Mouse (Mus musculus) frontal cortex, postnatal 14 days (tissue): ENCODE results near the gene Abcd3.
A peak's percentile ranks its signal among the peaks of the same experiment; 100 is the strongest.

Experiments used
- DNase-seq, 2 experiments: peaks; one replicate each; pipeline ENCODE4 v3.0.0; 2022; ENCODE audit warnings: low spot score in 2 of 2

Gene Abcd3

GRCm38 (mm10) chr3:121814877-121815548 is at the start of gene Abcd3:
Gene Abcd3 (minus strand): TSS chr3:121815302.
- peak; percentile 72 to 78 for DNase-seq

GRCm38 (mm10) chr3:121859142-121859541 is 44.0 kb upstream of the Abcd3 start:
- DNase-seq: no peak

DNA sequence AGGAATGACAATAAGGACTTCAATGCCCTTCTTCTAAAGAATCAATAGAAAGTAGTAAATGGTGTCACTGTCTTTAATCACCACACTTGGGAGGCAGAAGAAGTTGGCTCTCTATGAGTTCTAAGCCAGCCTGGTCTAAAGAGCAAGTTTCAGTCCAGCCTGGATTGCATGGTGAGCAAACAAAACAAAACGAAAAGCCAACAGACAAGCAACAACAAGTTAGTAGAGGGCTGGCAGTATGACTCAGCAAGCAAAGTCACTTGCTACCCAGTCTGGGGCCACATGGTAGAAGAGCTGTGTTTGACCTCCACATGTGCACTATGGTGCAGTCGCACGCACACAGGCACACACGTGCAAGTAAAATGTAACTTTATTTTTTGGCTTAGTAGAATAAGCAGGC is 41.0 kb upstream of the Abcd3 start:
- DNase-seq: no peak

DNA sequence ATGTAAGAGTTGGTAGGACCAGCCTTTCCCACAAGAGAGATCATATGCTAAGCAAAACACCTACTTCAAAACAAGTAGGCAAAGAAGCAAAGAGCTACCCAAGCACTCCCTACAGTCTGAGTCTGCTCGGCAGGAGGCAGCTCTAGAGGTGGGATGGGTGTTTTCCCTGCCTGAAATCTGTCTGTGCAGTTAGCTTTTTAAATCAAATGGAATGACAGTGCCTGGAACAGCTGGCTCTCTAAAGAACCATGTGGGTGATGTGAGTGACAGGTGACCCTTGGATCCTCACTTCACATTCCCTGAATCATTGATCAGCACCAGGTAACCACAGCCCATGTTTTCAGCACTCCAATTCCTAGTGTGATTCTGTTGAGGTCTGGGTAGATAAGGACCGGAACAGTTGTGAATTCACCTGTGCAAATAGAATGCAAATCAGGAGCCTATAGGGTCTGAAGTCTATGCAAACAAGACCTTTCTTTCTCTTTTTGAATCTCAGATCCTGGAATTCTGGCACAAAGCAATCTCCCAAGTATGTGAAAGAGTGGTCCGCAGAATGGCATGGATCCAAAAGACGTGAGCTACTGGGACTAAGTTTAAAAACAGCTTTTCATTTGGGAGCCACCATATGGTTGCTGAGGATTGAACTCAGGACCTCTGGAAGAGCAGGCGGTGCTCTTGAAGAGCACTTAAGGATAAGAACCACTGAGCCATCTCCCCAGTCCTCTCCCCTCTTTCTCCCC is 38.8 kb upstream of the Abcd3 start:
- DNase-seq: no peak

DNA sequence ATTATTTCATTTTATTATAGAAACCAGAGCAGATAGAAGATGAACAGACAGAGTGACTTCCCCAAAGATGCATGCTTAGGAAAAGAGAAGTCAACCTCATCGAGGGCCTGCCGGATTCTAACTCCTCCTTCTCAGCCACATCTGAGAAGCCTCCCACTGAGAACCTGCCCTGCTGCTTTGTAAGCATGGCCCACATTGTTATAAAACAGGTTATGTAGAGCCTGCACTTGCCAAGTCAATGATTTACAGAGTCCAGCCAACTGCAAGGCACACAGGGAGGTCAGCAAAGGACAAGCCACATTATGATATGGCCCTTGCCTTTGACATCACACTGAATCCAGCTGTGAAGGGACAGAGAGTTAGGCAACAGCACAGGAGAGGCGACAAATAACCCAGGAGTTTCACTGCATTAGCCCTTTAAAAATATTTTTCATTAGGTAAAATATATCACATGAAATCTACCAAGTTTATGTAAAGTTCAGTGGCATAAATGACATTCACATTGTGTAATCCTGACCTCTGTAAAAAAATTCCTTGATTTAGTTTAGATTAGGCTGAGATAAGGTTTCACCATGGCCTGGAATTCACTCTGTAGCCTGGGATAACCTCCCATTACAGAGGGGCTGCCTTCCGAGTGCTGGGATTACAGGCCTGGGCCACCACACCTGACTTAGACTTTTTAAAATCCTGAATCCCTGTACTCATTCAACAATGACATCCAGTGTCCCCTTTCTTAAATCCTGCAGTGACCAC is 37.1 kb upstream of the Abcd3 start:
- no peak for DNase-seq

GRCm38 (mm10) chr3:121851006-121851405 is 35.9 kb upstream of the Abcd3 start:
- no peak for DNase-seq

DNA sequence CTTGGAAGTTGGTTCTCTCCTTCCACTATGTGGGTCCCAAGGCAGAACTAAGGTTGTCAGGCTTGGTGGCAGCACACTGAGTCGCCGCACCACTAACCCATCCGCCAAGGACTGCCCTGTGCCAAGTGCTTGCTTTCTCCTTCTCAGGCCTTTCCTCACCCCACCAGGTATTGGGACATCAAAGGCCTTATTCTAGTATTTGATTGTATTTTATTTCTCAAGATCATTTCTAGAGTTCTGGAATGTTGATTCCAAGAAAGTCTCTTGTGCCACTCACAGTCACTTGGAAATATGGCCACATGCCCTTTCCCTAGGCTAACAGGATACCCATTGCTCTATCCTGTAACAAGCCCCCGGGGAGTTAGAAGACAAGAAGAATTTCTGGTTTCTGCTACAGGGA is 35.3 kb upstream of the Abcd3 start:
- no peak for DNase-seq

- no peak for DNase-seq
These were observed 32.2 kb upstream of the Abcd3 start for GRCm38 (mm10) chr3:121847296-121847695.

- DNase-seq: no peak
These were observed 29.6 kb upstream of the Abcd3 start for GRCm38 (mm10) chr3:121844658-121845057.

- no peak for DNase-seq
These were observed 28.9 kb upstream of the Abcd3 start for GRCm38 (mm10) chr3:121844013-121844412.

DNA sequence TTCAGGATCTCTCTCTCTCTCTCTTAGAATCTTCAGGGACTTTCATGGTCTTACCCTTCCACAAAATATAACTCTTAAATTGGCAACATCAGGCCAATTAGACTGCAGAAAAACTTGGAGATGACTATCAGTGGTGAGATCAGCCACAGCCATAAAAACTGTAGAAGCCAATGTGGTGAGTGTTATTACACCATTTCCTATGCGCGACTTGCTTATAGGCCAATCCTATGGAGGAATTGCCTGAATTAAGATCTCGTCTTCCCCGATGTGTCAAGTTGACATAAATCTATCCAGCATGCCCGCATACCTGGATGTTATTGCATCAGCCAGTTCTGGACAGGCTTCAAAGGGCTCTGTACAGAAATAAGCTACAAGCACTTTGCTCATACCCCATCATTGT is 28.2 kb upstream of the Abcd3 start:
- DNase-seq: no peak

DNA sequence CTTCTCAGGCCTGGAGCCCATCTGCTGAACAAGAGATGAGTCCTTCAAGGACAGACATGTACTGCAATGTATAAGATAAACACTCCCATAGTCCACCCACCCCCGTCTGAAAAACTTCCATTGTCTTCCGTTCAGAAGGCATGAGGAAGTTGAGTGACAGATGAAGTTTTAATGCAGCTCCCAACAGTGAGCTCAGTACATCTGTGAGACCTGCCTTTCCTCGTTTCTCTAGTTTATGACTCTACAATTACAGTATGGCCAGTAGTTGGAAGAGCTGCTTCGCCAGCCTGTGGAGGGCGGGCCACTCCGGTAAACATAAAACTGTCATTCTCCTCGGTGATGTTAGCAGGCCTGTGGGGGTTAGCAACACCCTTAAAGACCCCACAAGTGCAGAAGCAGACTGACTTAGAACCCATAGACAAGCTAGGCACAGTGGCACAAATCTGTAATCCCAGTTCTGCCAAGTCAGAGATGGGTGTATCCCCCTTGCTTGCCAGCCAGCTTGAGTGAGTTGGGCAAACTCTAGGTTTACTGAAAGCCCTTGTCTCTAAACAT is 27.3 kb upstream of the Abcd3 start:
- DNase-seq: no peak

- no peak for DNase-seq
These were observed 26.4 kb upstream of the Abcd3 start for GRCm38 (mm10) chr3:121841412-121842014.

GRCm38 (mm10) chr3:121840351-121840750 is 25.2 kb upstream of the Abcd3 start:
- DNase-seq: no peak

DNA sequence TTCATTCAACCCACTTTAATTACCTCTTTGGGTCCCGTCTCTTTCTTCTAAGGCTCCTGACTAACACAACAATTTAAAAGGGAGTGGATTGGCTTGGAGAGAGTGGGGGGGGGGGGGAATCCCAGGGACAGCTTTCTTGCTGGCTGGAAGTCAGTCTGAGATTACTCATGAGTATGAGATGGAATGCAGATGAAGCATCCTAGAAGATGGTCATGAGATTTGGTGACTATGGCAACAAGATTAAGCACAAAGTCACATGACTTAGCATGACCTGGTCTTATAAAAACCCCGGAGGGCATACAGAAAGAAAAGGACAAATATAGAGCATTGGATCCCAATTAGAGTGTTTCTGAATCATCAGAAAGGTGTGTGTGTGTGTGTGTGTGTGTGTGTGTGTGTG is 19.6 kb upstream of the Abcd3 start:
- no peak for DNase-seq

DNA sequence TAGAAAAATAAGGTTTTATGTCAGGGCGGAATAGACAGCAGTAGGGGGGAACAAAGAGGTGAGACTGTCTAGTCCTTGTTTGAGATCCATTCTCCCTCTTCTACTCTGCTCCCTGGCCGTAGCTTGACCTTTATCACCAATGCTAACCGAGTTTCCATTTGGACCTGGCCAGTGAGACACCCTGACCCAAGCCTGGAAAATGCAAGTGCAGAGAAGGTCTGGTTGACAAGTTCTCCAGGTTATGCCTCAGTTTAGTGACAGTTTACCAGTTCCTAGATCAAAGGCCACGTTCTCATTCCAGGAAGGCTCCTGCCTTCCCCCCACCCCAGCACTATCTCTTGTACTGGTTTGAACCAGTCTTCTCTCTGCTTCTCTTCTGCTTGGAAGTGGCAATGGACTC is 19.1 kb upstream of the Abcd3 start:
- DNase-seq: no peak

- no peak for DNase-seq
These were observed 10.0 kb upstream of the Abcd3 start for GRCm38 (mm10) chr3:121825092-121825491.

DNA sequence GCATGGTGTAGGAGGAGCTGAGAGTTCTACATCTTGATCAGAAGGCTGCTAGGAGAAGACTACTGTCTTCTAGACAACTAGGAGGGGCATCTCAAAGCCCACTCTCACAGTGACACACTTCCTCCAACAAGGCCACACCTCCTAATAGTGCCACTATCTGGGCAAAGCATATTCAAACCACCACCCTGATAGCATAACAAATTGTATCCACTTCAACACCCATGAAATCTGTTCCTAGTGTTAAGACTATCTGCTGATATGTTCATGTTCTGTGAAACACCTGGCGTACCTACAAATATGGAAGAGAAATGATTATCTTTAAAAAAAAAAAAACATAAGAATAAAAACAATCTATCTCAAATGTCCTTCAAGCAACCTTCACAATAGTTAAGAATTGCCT is 9.2 kb upstream of the Abcd3 start:
- no peak for DNase-seq

DNA sequence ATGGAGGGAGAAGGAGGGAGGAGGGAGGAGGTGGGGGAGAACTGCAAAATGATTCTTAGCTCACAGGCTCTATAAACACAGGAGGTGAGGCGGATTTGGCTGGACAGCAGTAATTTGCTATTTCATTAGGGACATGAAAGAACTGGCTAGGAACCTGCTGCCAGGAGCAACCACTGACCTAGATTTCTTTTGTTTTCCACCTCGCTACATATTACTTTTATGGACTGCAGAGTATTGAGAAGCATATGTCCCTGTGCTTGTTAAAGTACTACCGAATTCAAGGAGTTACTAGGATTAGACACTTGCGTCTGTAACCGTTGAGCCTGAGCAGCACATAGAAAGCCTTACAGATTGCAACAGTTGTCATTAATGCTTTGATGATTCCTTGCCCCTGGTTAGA is 7.5 kb upstream of the Abcd3 start:
- DNase-seq: no peak

GRCm38 (mm10) chr3:121821559-121822143 is 6.5 kb upstream of the Abcd3 start:
- DNase-seq: no peak

GRCm38 (mm10) chr3:121819693-121820200 is 4.6 kb upstream of the Abcd3 start:
- DNase-seq: no peak
